Mouse (Mus musculus) megakaryocyte, embryonic 14.5 days (primary cell): ENCODE results near the gene Nhej1. TPM values are rescaled to one million over a fixed set of nuclear protein-coding genes. Genes with fewer than 3 reads are reported as not detected.

Experiments
- H3K27me3 ChIP-seq: replicated peaks from 2 replicates; pipeline ENCODE3; 2012; ENCODE audit warnings: inconsistent platforms
- H3K36me3 ChIP-seq: replicated peaks from 2 replicates; pipeline ENCODE3; 2012; ENCODE audit warnings: low read length, inconsistent platforms, mixed read lengths
- H3K4me1 ChIP-seq: 2 replicates; pipeline ENCODE4 v1.6.1; 2012; ENCODE audit warnings: inconsistent platforms
- H3K4me3 ChIP-seq: replicated peaks from 2 replicates; pipeline ENCODE3; 2012; ENCODE audit warnings: moderate library complexity, mild to moderate bottlenecking, inconsistent platforms
- H3K9me3 ChIP-seq: 2 replicates; pipeline ENCODE4 v1.6.1; 2012; ENCODE audit warnings: inconsistent platforms
- FLI1 ChIP-seq: IDR thresholded peaks from 2 replicates; pipeline ENCODE4 v1.6.1; 2012; ENCODE audit warnings: low read length, inconsistent platforms, mixed read lengths
- GATA1 ChIP-seq: IDR thresholded peaks from 3 replicates; pipeline ENCODE4 v1.6.1; 2012; ENCODE audit warnings: mixed read lengths, low read length, inconsistent platforms, borderline replicate concordance
- polyA plus RNA-seq: library from polyadenylated mRNA; stranded (reverse); fragments of >175 nt; gene quantifications from 2 replicates; pipeline ENCODE4 v1.2.3, GENCODE M21; 2012; ENCODE audit warnings: low replicate concordance; ENCODE audit not compliant: insufficient read depth

Nhej1 gene
- polyA plus RNA-seq, 1 experiment: 0.66 TPM

- no peaks in the 10 kb centered on the region for H3K9me3 ChIP-seq
- TF ChIP-seq GATA1 (no peak), FLI1 (no peak)
- no peaks in the 10 kb centered on the region for H3K36me3 ChIP-seq
- H3K4me1 ChIP-seq: peaks cover 8% of the 10 kb centered on the region
- no peak overlapping the region for H3K4me3 ChIP-seq
- H3K27me3 ChIP-seq: peaks cover 17% of the 10 kb centered on the region
Observed at GRCm38 (mm10) chr1:75027061-75027779, 97.8 kb downstream of the Nhej1 start.

GRCm38 (mm10) chr1:75024419-75025199 is 100.4 kb downstream of the Nhej1 start:
- Histone ChIP-seq H3K4me1 (no peaks in the 10 kb centered on the region), H3K9me3 (no peaks in the 10 kb centered on the region), H3K27me3 (peaks cover 17% of the 10 kb centered on the region), H3K36me3 (no peaks in the 10 kb centered on the region), H3K4me3 (no peak overlapping the region)
- TF ChIP-seq FLI1 (no peak), GATA1 (no peak)

GRCm38 (mm10) chr1:75022216-75022615 is 102.8 kb downstream of the Nhej1 start:
- no peaks in the 10 kb centered on the region for H3K9me3 ChIP-seq
- TF ChIP-seq GATA1 (no peak), FLI1 (no peak)
- no peaks in the 10 kb centered on the region for H3K4me1 ChIP-seq

GRCm38 (mm10) chr1:75016846-75017245 is 108.2 kb downstream of the Nhej1 start:
- Histone ChIP-seq H3K36me3 (no peaks in the 10 kb centered on the region), H3K4me1 (no peaks in the 10 kb centered on the region), H3K27me3 (peaks cover 40% of the 10 kb centered on the region), H3K4me3 (no peak overlapping the region), H3K9me3 (no peaks in the 10 kb centered on the region)
- TF ChIP-seq GATA1 (no peak), FLI1 (no peak)

More at GRCm38 (mm10) chr1:75022216-75022615, 102.8 kb downstream of the Nhej1 start:
- Histone ChIP-seq H3K27me3 (peaks cover 20% of the 10 kb centered on the region), H3K36me3 (no peaks in the 10 kb centered on the region), H3K4me3 (no peak overlapping the region)

GRCm38 (mm10) chr1:75015551-75016265 is 109.3 kb downstream of the Nhej1 start:
- peaks cover 42% of the 10 kb centered on the region for H3K27me3 ChIP-seq
- no peaks in the 10 kb centered on the region for H3K4me1 ChIP-seq
- no peaks in the 10 kb centered on the region for H3K9me3 ChIP-seq
- no peaks in the 10 kb centered on the region for H3K36me3 ChIP-seq
- no peak overlapping the region for H3K4me3 ChIP-seq
- TF ChIP-seq FLI1: no peak
- no peak for TF ChIP-seq GATA1

- TF ChIP-seq GATA1 (no peak), FLI1 (no peak)
- H3K27me3 ChIP-seq: peaks cover 43% of the 10 kb centered on the region
- H3K4me1 ChIP-seq: no peaks in the 10 kb centered on the region
- H3K36me3 ChIP-seq: no peaks in the 10 kb centered on the region
- H3K4me3 ChIP-seq: no peak overlapping the region
- no peaks in the 10 kb centered on the region for H3K9me3 ChIP-seq
Observed at GRCm38 (mm10) chr1:75014210-75014845, 110.7 kb downstream of the Nhej1 start.

GRCm38 (mm10) chr1:75010817-75011216 is 114.2 kb downstream of the Nhej1 start:
- Histone ChIP-seq H3K36me3 (no peaks in the 10 kb centered on the region), H3K4me3 (no peak overlapping the region), H3K4me1 (no peaks in the 10 kb centered on the region), H3K27me3 (peaks cover 47% of the 10 kb centered on the region), H3K9me3 (no peaks in the 10 kb centered on the region)
- no peak for TF ChIP-seq FLI1
- TF ChIP-seq GATA1: no peak

- no peaks in the 10 kb centered on the region for H3K4me1 ChIP-seq
- H3K27me3 ChIP-seq: peaks cover 43% of the 10 kb centered on the region
- no peak for TF ChIP-seq FLI1
- no peak for TF ChIP-seq GATA1
- H3K9me3 ChIP-seq: no peaks in the 10 kb centered on the region
- no peak overlapping the region for H3K4me3 ChIP-seq
- H3K36me3 ChIP-seq: no peaks in the 10 kb centered on the region
Observed at GRCm38 (mm10) chr1:75010203-75010602, 114.8 kb downstream of the Nhej1 start.

- no peaks in the 10 kb centered on the region for H3K9me3 ChIP-seq
- H3K27me3 ChIP-seq: peaks cover 24% of the 10 kb centered on the region
- TF ChIP-seq FLI1: no peak
- TF ChIP-seq GATA1: no peak
- no peaks in the 10 kb centered on the region for H3K36me3 ChIP-seq
- H3K4me3 ChIP-seq: no peak overlapping the region
- no peaks in the 10 kb centered on the region for H3K4me1 ChIP-seq
Observed at GRCm38 (mm10) chr1:75006016-75006415, 119.0 kb downstream of the Nhej1 start.
